Mouse (Mus musculus) limb, embryonic 11.5 days (tissue): ENCODE results near the gene Poldip2. TPM values are rescaled to one million over a fixed set of nuclear protein-coding genes. Genes with fewer than 3 reads are reported as not detected.
"Not testable (repeated sequence)": the region's sequence is repeated elsewhere in the genome, so short reads cannot be mapped to it uniquely, and the experiment has no call there.

Experiments
- ATAC-seq: fragments of 200-750 bp; cut with Nextera tagmentation; 2 replicates; pipeline ENCODE4 v1.8.0; 2017; ENCODE audit warnings: low read depth; ENCODE audit not compliant: insufficient number of reproducible peaks, low FRiP score, low TSS enrichment
- DNase-seq: peaks from one replicate; pipeline ENCODE4 v3.0.0-alpha.2; 2015; ENCODE audit warnings: low spot score
- H3K27ac ChIP-seq: fragments of 300-500 bp; sonication (generic); replicated peaks from 2 replicates; pipeline ENCODE4 v1.5.1; 2014; ENCODE audit warnings: low read depth, mild to moderate bottlenecking, low read length
- H3K27me3 ChIP-seq: fragments of 300-500 bp; sonication (generic); 2 replicates; pipeline ENCODE4 v1.6.1; 2014; ENCODE audit warnings: mild to moderate bottlenecking, low read length, mixed read lengths; ENCODE audit not compliant: control insufficient read depth, insufficient read depth
- H3K36me3 ChIP-seq: fragments of 300-500 bp; sonication (generic); 2 replicates; pipeline ENCODE4 v1.6.1; 2014; ENCODE audit warnings: mild to moderate bottlenecking, low read length, moderate library complexity, mixed read lengths; ENCODE audit not compliant: control insufficient read depth, insufficient read depth
- H3K4me1 ChIP-seq: fragments of 300-500 bp; sonication (generic); 2 replicates; pipeline ENCODE4 v1.6.1; 2014; ENCODE audit warnings: low read length, mixed read lengths; ENCODE audit not compliant: control insufficient read depth, insufficient read depth
- H3K4me2 ChIP-seq: fragments of 300-500 bp; sonication (generic); 2 replicates; pipeline ENCODE4 v1.6.1; 2014; ENCODE audit warnings: low read depth, mild to moderate bottlenecking, moderate library complexity; ENCODE audit not compliant: severe bottlenecking
- H3K4me3 ChIP-seq: fragments of 300-500 bp; sonication (generic); 2 replicates; pipeline ENCODE4 v1.5.1; 2014; ENCODE audit warnings: low read depth, low read length
- H3K9ac ChIP-seq: fragments of 300-500 bp; sonication (generic); 2 replicates; pipeline ENCODE4 v1.6.1; 2014; ENCODE audit warnings: mild to moderate bottlenecking, low read length
- H3K9me3 ChIP-seq: fragments of 300-500 bp; sonication (generic); 2 replicates; pipeline ENCODE4 v1.6.1; 2016; ENCODE audit warnings: low read length; ENCODE audit not compliant: control insufficient read depth
- WGBS: fragments of 180-500 bp; shearing (Covaris S2); extraction: QIAGEN DNeasy Blood & Tissue Kit; methylation state at CpG from one replicate; pipeline ENCODE4 v1.1.7; 2014; 5-methylcytosine and 5-hydroxymethylcytosine counted together
- polyA plus RNA-seq: library from polyadenylated mRNA; unstranded; fragments of >200 nt; fragmentation: Nextera tagmentation; extraction: Ambion mirVana; gene quantifications from 2 replicates; pipeline ENCODE4 v1.2.1, GENCODE M21; 2014

Poldip2 gene
- polyA plus RNA-seq, 1 experiment from 2014 or later = 164 TPM

DNA sequence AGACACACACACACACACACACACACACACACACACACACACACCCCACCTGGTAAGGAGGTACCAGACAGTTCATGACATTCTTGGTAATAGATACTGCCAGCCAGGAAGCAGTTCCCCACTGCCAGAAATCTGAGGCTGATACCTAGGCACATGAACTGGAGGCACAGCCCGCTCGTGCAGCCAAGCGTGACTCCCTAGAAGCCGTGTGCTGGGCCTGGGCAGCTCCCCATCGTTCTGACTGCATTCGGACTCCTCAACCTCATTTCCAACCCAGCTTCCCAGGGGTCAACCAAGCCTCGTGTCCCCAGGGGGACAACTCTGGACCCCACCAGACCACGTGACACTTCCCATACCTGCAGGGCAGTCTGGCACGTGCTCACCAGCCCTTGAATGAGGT lies 16.7 kb downstream of the Poldip2 start:
- Histone ChIP-seq H3K36me3 (peaks cover 30% of the 10 kb centered on the region), H3K9ac (no peak overlapping the region), H3K4me1 (no peaks in the 10 kb centered on the region), H3K27ac (no peak overlapping the region), H3K27me3 (no peaks in the 10 kb centered on the region), H3K9me3 (no peaks in the 10 kb centered on the region), H3K4me2 (no peak overlapping the region), H3K4me3 (no peak overlapping the region)
- 85% methylated on average over 9 of the region's 9 CpGs for WGBS
- no peak for DNase-seq
- ATAC-seq = no peak

DNA sequence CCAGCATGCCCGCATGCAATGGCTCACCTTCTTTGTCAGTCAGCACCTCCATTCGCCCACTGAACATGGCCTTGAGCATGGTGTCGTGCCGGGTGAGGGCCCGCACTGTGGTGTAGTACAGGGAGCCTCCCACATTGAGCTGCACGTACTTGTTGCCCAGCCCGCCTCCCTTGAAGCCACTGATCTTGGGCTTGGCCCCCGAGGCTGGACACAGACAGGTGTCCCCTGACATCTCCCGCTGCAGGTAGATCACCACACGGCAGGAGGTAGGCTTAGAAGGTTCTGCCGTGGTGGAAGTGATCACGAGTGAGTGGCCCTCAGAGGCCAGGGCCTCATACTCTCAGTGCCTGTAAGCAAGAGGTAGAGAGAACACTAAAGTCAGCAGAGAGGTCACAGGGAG lies 18.0 kb downstream of the Poldip2 start:
- Histone ChIP-seq H3K27me3 (no peaks in the 10 kb centered on the region), H3K4me1 (peaks cover 3% of the 10 kb centered on the region), H3K9ac (no peak overlapping the region), H3K36me3 (peaks cover 22% of the 10 kb centered on the region), H3K27ac (no peak overlapping the region), H3K4me3 (no peak overlapping the region), H3K9me3 (no peaks in the 10 kb centered on the region), H3K4me2 (no peak overlapping the region)
- ATAC-seq = no peak
- no peak for DNase-seq
- 93% methylated on average over 12 of the region's 12 CpGs for WGBS

DNA sequence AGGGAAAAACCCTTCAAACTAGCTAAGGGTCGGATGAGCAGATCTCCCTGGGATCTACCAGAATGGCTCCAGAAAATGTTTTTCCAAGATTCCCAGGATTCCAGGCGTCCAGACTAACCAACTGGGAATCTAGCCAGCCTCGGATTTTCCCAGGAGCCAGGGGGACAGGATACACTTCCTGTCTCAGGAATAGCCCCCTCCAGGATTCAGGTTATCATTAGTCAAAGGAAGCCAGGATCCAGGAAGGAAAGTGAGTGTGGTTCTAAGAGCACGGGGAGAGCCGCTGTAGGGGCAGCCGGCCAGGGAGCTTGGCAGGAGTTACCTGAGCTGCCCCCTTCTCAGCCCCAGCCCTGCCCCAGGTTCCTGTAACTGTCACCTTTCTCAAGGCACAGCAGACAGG lies 19.1 kb downstream of the Poldip2 start:
- no peak for DNase-seq
- no peak for ATAC-seq
- Histone ChIP-seq H3K4me3 (no peak overlapping the region), H3K27me3 (no peaks in the 10 kb centered on the region), H3K27ac (0 out of 2 replicates have a peak overlapping the region, but pooled peaks have one; percentile 8), H3K9ac (no peak overlapping the region), H3K9me3 (no peaks in the 10 kb centered on the region), H3K4me1 (peaks cover 7% of the 10 kb centered on the region), H3K36me3 (peaks cover 15% of the 10 kb centered on the region), H3K4me2 (no peak overlapping the region)
- WGBS = 84% methylated on average over 6 of the region's 6 CpGs

DNA sequence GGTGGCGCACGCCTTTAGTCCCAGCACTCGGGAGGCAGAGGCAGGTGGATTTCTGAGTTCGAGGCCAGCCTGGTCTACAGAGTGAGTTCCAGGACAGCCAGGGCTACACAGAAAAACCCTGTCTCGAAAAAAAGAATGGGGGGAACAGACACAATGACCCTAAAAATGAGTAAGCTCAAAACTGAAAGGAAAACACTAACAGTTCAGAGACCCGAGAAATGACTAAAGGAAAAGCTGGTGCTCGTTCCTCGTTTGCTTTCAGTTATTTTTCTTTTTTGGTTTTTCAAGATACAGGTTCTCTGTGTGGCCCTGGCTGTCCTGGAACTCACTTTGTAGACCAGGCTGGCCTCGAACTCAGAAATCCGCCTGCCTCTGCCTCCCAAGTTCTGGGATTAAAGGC lies 19.5 kb downstream of the Poldip2 start:
- H3K4me1 ChIP-seq, H3K27me3 ChIP-seq, H3K4me2 ChIP-seq, ATAC-seq, H3K4me3 ChIP-seq, H3K9me3 ChIP-seq, H3K9ac ChIP-seq, DNase-seq: not testable (repeated sequence)
- WGBS = 95% methylated on average over 10 of the region's 10 CpGs
- Histone ChIP-seq H3K36me3 (peaks cover 12% of the 10 kb centered on the region), H3K27ac (0 out of 2 replicates have a peak overlapping the region, but pooled peaks have one; percentile 4)

DNA sequence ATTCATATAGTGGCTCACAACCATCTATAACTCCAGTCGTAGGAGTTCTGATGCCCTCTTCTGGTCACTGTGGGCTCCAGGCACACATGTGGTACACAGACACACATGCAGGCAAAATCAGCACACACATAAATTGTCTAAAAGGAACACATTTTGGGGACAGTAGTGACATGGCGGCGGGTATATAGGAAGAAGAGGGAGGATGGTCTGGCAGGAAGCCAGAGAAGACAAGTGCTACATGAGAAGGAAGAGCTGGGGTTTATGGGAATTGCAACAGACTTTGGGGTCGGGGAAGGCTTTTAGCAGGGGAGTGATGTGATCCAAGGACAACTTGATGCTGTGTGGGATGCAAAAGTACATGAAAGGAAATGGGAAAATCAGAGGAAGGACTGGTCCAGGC lies 22.5 kb downstream of the Poldip2 start:
- Histone ChIP-seq H3K9ac (no peak overlapping the region), H3K36me3 (peaks cover 2% of the 10 kb centered on the region; the same call in 1 of the 2 replicates), H3K27ac (no peak overlapping the region), H3K27me3 (no peaks in the 10 kb centered on the region), H3K9me3 (no peaks in the 10 kb centered on the region), H3K4me1 (peaks cover 17% of the 10 kb centered on the region), H3K4me2 (peak overlapping the region; percentile 65; the same call in 1 of the 2 replicates), H3K4me3 (no peak overlapping the region)
- DNase-seq = no peak
- ATAC-seq = no peak
- WGBS = 95% methylated on average over 4 of the region's 4 CpGs

DNA sequence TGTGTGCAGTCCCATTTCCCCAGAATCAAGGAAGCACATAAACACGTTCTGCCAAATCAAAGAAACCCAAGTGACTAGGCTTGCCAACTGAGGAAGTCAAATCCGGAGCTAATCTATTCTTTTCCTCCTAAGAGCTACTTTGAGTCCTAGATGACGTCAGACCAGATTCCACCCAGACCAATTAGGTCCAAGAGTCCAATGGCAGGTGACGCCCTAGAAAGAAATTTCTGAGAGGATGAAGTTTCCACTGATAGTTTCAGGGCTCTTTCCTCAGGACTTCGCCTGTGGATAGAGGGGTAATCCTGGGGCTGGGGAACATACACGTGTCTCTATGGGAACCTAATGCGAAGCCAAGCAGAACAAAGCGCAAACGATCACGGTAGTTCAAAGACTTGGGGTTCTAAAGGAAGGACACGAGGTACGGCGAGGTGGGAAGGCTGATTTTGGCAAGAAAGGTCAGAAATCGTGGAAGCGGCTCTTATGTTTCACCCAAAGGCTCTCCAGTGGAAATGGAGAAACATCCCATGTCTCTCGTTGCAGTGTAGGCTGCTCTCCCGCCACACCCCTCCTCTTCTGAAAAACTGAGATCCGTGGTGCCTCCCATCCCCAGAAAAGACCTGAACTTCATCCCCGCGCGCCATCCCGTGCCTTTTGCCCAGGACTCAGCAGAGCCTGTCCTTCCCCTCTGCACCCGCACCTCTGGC lies 23.5 kb downstream of the Poldip2 start:
- Histone ChIP-seq H3K36me3 (peaks cover 11% of the 10 kb centered on the region; the same call in 1 of the 2 replicates), H3K4me3 (peak overlapping the region; percentile 79), H3K9me3 (no peaks in the 10 kb centered on the region), H3K27me3 (no peaks in the 10 kb centered on the region), H3K27ac (peak overlapping the region; percentile 32), H3K4me2 (peak overlapping the region; percentile 65), H3K4me1 (peaks cover 17% of the 10 kb centered on the region), H3K9ac (peak overlapping the region; percentile 64)
- whole genome bisulfite sequencing = under 1% methylated on average over 23 of the region's 23 CpGs
- DNase-seq (peak; percentile 34), ATAC-seq (no peak; the same call in none of the 2 replicates)

DNA sequence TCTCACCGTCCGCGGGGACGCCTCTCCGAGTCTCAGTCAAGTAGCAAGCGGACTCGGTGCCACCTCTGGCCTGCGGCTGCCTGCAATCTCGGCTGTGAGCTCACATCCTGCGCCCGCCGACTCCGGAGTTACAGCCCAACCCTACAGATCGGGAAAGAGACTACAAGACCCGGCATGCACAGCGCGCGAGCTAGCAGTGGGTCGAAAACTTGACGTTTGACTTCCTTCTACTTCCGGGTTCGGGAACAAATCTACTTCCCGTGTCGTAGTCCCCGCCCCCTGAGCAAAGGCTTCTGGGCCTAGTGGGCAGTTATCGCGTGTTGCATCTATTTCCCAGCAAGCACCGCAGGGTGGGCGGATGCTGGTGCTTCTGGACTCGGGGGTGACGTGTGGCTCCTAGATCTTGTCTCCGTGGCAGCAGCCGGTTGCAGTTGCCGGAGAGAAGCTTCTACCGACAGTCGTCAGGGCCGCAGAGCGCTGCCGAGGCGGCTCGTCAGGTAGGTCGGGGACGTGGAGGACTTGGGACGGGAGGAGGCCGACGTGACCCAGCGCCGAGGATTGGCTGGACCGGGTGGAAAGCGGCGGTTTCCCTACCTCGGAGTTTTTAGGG lies 24.2 kb downstream of the Poldip2 start, which contains the start of the genes Tnfaip1 and Ift20:
Tnfaip1 (minus strand) TSS at position 253 of the 610 bp plus-strand sequence.
Ift20 (plus strand) TSS at position 282 of the 610 bp plus-strand sequence.
- WGBS = 0% methylated on average over 52 of the region's 52 CpGs
- peak within 1 kb of the TSS; percentile 79 for H3K4me3 ChIP-seq
- H3K9ac ChIP-seq = peak within 1 kb of the TSS; percentile 78
- H3K4me1 ChIP-seq = peaks cover 17% of the 10 kb centered on the region
- H3K4me2 ChIP-seq = peak within 1 kb of the TSS; percentile 83
- peaks cover 15% of the 10 kb centered on the region; the same call in 1 of the 2 replicates for H3K36me3 ChIP-seq
- ATAC-seq (peak; percentile 97), DNase-seq (peak; percentile 98)
- no peaks in the 10 kb centered on the region for H3K9me3 ChIP-seq
- no peaks in the 10 kb centered on the region for H3K27me3 ChIP-seq
- peak within 1 kb of the TSS; percentile 32 for H3K27ac ChIP-seq

DNA sequence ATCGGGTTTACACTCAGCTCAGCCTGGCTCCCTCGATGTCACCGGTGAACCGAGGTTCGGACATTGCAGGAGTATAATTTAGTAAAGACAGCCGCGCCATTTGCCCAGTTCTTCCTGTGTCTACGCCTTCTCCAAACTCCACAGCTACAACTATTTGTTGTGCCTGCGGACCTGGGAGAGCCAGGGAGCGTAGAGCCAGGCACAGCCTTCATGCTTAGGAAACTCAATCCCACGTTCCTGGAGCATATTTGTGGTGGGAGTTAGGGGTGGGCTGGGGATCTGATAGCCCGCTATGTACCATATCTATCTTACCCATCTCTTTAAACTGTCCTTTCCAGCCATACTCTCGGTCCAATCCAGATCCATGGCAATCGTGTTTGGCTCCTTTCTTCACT lies 24.7 kb downstream of the Poldip2 start:
- no peaks in the 10 kb centered on the region for H3K9me3 ChIP-seq
- ATAC-seq = 0 out of 2 replicates have a peak, but pooled peaks have one; percentile 4
- peak overlapping the region; percentile 79 for H3K4me3 ChIP-seq

More for the DNA sequence above, 24.7 kb downstream of the Poldip2 start:
- 3% methylated on average over 14 of the region's 14 CpGs for WGBS
- no peak for DNase-seq
- Histone ChIP-seq H3K4me2 (peak overlapping the region; percentile 83), H3K9ac (peak overlapping the region; percentile 78), H3K4me1 (peaks cover 17% of the 10 kb centered on the region), H3K27ac (no peak overlapping the region), H3K36me3 (peaks cover 15% of the 10 kb centered on the region; the same call in 1 of the 2 replicates), H3K27me3 (no peaks in the 10 kb centered on the region)
